Mouse (Mus musculus): ENCODE results near the gene Esyt1. TPM values are rescaled to one million over a fixed set of nuclear protein-coding genes. Genes with fewer than 3 reads are reported as not detected.

Esyt1 gene
- polyA plus RNA-seq, 1 experiment from 2014 or later, result 22.8 TPM

DNA sequence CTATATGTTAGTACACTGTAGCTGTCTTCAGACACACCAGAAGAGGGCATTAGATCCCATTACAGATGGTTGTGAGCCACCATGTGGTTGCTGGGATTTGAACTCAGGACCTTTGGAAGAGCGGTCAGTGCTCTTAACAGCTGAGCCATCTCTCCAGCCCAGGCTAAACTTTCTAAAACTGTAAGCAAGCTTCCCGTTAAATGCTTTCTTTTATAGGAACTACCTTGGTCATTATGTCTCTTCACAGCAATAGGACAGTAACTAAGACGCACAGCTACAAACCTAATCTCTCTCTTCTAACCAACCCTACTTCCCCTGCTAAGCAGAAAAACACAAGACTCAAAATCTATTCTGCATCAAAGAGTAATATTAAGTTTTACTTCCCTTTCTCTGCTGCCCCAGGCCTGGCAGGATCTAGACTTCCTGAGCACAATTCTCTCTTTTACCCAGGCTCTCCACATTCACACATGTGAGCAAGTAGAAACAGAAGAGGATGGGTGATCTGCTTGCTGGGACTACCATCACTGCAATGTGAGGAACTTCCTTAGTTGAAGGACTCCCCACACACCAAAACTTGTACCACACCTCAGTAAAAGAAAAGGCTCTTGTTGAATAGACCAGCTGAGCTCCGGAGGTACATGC, 10.1 kb upstream of the Esyt1 start:
- H3K4me1 ChIP-seq, result peaks cover 11% of the 10 kb centered on the region
- no peaks in the 10 kb centered on the region for H3K27me3 ChIP-seq
- peak overlapping the region; percentile 47 for H3K4me2 ChIP-seq
- WGBS, result 67% methylated on average over 4 of the region's 4 CpGs
- peak overlapping the region; percentile 23 for H3K4me3 ChIP-seq (replicated peaks)
- no peaks in the 10 kb centered on the region for H3K36me3 ChIP-seq
- ATAC-seq (replicated peaks; ENCODE audit: low FRiP score), result 0 out of 2 replicates have a peak, but pooled peaks have one; percentile 13
- H3K9me3 ChIP-seq (replicated peaks), result no peaks in the 10 kb centered on the region
- peak overlapping the region; percentile 56; the same call in 1 of the 2 replicates for H3K27ac ChIP-seq
- no peak overlapping the region for H3K9ac ChIP-seq

DNA sequence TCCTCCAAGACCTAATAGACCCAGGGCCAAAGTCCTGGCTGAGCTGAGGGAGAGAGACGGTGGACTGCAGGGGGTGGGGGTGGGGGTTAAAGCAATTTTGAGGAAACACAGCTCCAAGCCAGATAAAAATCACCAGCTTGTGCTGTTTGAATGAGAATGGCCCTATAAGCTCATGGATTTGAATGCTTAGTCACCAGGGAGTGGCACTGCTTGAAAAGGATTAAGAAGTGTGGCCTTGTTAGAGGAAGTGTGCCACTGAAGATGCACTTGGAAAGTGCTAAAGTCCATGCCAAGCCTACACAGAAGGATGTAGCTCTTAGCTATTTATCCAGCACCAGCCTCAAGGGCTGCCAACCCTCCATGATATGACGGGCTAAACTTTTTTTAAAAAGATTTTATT, 9.5 kb upstream of the Esyt1 start:
- 75% methylated on average over 2 of the region's 2 CpGs for WGBS
- ATAC-seq (replicated peaks; ENCODE audit: low FRiP score), result no peak

DNA sequence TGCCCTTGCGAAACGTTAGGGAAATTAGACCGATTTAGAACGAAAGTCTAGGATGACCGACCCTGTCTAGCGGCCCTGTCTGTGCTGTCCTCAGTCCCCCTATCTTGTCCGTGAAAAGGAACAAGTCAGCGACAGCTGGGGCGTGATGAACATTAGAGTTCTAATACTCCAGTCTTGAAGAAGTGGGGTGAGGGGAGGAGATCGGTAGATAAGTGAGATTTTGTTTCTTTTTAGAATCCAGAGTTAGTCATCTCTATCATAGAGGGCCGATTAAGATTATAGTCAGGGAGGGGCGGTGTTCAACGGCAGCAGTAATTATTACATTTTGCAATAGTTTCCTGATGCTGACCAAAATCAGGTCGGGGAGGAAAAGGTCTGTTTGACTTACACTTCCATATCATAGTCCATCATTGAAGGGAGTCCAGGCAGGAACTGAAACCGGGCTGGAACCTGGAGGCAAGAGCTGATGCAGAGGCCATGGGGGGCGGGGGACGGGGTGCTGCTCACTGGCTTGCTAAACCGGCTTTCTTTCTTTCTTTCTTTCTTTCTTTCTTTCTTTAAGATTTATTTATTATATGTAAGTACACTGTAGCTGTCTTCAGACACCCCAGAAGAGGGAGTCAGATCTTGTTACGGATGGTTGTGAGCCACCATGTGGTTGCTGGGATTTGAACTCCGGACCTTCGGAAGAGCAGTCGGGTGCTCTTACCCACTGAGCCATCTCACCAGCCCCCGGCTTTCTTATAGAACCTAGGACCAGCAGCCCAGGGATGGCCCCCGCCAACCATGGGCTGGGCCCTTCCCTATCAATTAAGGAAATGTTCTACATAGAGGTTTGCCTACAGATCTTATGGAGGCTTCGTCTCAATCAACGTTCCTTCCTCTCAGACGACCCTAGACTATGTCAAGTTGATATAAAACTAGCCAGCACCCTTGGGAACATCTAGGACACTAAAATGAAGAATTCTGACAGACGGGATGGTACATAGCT, 990 bp upstream of the Esyt1 start:
- no peak for ATAC-seq (replicated peaks; ENCODE audit: low FRiP score)
- Histone ChIP-seq H3K27me3 (peaks cover 17% of the 10 kb centered on the region), H3K4me2 (peak overlapping the region; percentile 100), H3K36me3 (peaks cover 7% of the 10 kb centered on the region; the same call in 1 of the 2 replicates), H3K4me3 (replicated peaks) (peak overlapping the region; percentile 90), H3K9me3 (replicated peaks) (no peaks in the 10 kb centered on the region), H3K27ac (peak overlapping the region; percentile 85), H3K9ac (peak overlapping the region; percentile 38), H3K4me1 (peaks cover 18% of the 10 kb centered on the region)
- 26% methylated on average over 28 of the region's 28 CpGs for WGBS

More for the DNA sequence above, 9.5 kb upstream of the Esyt1 start:
- H3K9me3 ChIP-seq (replicated peaks), result no peaks in the 10 kb centered on the region
- H3K4me2 ChIP-seq, result no peak overlapping the region
- H3K4me1 ChIP-seq, result peaks cover 11% of the 10 kb centered on the region
- H3K27ac ChIP-seq, result no peak overlapping the region
- no peak overlapping the region for H3K4me3 ChIP-seq (replicated peaks)
- H3K36me3 ChIP-seq, result no peaks in the 10 kb centered on the region
- H3K27me3 ChIP-seq, result no peaks in the 10 kb centered on the region
- H3K9ac ChIP-seq, result no peak overlapping the region

DNA sequence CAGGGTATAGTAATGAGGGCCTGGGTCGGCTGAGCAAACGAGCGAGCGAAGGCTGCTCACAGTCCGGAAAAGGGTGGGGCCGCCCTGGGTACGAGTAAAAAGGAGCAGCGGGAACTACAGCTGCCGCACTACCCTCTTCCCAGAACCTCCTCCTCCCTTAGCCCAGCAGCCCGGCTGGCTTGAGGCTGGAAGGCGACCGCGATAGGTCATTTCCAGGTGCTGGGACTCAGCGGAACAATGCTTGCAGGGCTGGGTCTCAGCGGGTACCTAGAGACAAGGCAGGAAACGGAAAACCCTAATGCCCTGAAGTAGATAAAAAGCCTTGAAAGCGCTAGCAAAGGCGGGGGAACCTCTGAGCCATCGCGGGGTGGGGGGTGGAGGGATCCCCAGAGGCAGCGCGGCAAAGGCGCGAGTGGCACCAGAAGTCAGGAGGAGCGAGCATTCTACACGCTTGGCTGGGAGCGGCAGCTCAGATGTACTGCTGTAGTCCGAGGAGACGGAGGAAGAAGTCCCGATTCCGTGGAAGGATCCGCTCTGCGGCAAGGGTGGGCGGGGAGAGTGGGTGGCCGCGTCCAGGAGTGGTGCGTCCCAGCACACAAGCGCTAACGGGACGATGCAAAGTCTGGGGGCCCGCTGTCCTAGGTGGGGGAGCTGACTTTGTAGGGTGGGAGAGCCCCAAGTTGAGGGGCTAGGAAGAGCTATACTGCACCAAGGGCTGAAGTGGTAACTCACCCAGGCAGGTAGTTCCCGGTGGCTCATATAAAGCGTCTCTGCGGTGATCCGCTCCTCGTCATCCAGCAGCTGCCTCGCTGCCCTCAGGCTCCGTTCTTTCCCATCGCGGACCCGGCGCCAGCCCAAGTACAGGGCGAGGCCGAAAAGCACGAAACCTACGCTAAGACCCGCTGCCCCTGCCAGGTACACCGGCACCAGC, 674 bp downstream of the Esyt1 start:
- Histone ChIP-seq H3K27me3 (peaks cover 17% of the 10 kb centered on the region), H3K9me3 (replicated peaks) (no peaks in the 10 kb centered on the region), H3K4me1 (peaks cover 18% of the 10 kb centered on the region), H3K4me3 (replicated peaks) (peak overlapping the region; percentile 90), H3K9ac (peak overlapping the region; percentile 77), H3K36me3 (peaks cover 20% of the 10 kb centered on the region), H3K4me2 (peak overlapping the region; percentile 100), H3K27ac (peak overlapping the region; percentile 85)
- under 1% methylated on average over 58 of the region's 58 CpGs for WGBS
- peak; percentile 49 for ATAC-seq (replicated peaks; ENCODE audit: low FRiP score)

DNA sequence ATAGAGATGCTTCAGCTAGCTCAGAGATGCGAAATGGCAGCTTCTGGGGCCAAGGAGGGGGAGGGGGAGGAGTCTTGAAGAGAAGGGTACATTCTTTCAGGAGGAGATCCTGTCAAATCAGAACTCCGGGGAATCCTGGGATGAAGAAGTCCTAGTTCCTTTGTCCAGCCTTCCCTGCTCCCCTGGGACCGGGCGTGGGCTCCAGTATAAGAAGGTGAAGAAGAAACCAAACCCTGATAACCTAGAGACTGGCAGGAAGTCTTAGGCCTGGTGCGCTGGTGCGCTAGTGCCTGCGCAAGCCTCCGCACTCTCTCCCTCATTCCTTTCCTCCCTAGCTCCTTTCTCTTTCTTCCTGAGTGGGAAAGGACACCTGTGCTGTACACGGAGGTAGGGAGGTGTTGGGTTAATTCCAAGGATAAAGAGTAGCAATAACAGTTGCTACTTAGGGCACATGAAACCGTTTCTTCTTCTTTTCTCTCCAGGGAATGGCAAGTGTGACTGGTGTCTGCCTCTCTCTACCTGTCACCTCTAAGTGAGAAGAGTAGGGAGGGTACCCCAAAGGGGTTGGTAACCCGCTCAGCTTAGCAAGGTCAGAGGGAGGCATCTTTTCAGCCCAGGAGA, 1.4 kb downstream of the Esyt1 start:
- Histone ChIP-seq H3K36me3 (peaks cover 27% of the 10 kb centered on the region), H3K4me2 (peak overlapping the region; percentile 100), H3K27ac (no peak overlapping the region), H3K9ac (peak overlapping the region; percentile 77), H3K9me3 (replicated peaks) (no peaks in the 10 kb centered on the region), H3K4me3 (replicated peaks) (peak overlapping the region; percentile 90), H3K4me1 (peaks cover 18% of the 10 kb centered on the region), H3K27me3 (peaks cover 17% of the 10 kb centered on the region)
- ATAC-seq (replicated peaks; ENCODE audit: low FRiP score), result no peak
- WGBS, result 19% methylated on average over 11 of the region's 11 CpGs

DNA sequence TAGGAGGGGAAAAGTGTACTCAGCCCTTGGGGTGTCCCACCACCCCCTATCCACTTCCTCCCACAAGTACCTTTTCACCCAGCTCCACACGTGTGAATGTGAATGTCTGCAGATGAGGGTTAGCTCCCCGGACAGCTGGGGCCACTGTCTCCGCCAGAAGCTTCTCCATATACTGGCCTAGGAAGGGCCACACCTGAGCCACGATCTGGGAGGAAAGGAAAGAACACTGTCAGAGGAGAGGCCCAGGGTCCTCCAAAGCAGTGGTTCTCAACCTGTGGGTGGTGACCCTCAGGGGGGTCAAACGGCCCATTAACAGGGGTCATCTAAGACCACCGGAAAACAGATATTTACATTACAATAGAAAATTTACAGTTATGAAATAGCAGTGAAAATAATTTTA, 3.3 kb downstream of the Esyt1 start:
- no peak overlapping the region for H3K27ac ChIP-seq
- peaks cover 27% of the 10 kb centered on the region for H3K4me1 ChIP-seq
- no peak for ATAC-seq (replicated peaks; ENCODE audit: low FRiP score)
- no peak overlapping the region for H3K4me2 ChIP-seq
- peaks cover 12% of the 10 kb centered on the region for H3K27me3 ChIP-seq
- no peak overlapping the region for H3K9ac ChIP-seq
- WGBS, result 73% methylated on average over 6 of the region's 6 CpGs
- peaks cover 34% of the 10 kb centered on the region for H3K36me3 ChIP-seq
- H3K4me3 ChIP-seq (replicated peaks), result no peak overlapping the region
- no peaks in the 10 kb centered on the region for H3K9me3 ChIP-seq (replicated peaks)

DNA sequence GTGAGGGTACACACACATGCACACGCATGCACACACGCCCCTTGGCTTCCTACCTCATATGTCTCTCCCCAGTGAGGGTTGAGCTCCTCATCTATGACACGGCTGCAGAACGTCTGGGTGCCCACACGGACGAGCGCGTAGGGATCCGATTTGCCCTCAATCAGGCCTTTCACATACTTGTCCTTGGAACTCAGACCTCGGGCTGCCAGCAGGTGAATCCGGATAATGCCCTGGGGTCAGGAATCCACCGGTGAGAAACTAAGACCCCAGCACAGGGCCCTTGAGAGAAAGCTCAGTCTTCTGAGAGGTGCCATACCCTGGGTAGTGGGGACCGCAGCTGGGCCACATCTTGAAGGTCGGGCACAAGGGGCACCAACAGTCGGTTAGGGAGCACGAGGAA, 5.1 kb downstream of the Esyt1 start:
- no peaks in the 10 kb centered on the region for H3K9me3 ChIP-seq (replicated peaks)
- peaks cover 35% of the 10 kb centered on the region for H3K4me1 ChIP-seq
- 89% methylated on average over 16 of the region's 16 CpGs for WGBS
- no peak overlapping the region for H3K27ac ChIP-seq
- no peak overlapping the region for H3K4me3 ChIP-seq (replicated peaks)
- peaks cover 25% of the 10 kb centered on the region for H3K27me3 ChIP-seq
- peaks cover 35% of the 10 kb centered on the region for H3K36me3 ChIP-seq
- ATAC-seq (replicated peaks; ENCODE audit: low FRiP score), result no peak
- H3K9ac ChIP-seq, result no peak overlapping the region
- H3K4me2 ChIP-seq, result no peak overlapping the region

DNA sequence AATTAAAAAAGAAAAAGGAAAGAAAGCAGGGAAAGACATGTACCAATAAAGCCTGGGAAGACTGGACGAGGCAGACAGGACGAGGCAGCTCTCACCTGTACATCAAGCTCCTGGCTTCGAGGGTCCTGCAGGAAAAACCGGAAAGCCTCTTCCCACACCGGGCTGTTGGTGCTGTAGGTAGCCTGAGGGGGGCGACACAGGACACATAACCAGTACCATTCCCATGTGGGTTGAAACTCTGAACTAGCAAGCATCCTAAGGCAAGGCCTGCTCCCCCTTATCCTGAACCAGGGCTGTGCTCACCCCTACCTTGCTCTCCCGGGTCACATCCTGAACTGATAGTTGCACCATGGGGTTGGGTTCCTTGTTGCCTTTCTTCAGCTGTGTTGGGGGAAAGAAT, 6.8 kb downstream of the Esyt1 start:
- ATAC-seq (replicated peaks; ENCODE audit: low FRiP score), result no peak
- H3K36me3 ChIP-seq, result peaks cover 43% of the 10 kb centered on the region
- WGBS, result 80% methylated on average over 7 of the region's 7 CpGs
- peaks cover 24% of the 10 kb centered on the region for H3K4me1 ChIP-seq
- H3K27me3 ChIP-seq, result peaks cover 23% of the 10 kb centered on the region
- H3K9ac ChIP-seq, result no peak overlapping the region
- no peak overlapping the region for H3K4me3 ChIP-seq (replicated peaks)
- H3K27ac ChIP-seq, result no peak overlapping the region
- no peaks in the 10 kb centered on the region for H3K9me3 ChIP-seq (replicated peaks)
- H3K4me2 ChIP-seq, result no peak overlapping the region

DNA sequence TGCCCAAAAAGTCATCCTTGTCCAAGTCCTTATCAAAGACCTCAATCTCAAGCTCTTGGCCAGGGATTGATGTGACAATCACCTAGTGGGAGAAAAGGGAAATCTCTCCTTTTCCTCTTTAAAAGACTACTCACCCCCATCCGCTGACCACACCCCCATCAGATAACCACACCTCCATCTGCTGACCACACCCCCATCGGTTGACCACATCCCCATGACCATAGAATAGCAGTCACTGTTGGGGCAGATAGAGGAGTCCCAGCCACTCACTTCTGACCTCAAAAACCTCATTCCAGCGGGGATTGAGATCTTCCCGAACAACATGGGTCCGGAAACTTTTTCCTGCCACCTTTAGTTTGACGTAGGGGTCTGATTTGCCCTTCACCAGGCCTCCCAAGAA, 9.0 kb downstream of the Esyt1 start:
- no peak overlapping the region for H3K4me3 ChIP-seq (replicated peaks)
- H3K36me3 ChIP-seq, result peaks cover 49% of the 10 kb centered on the region
- peaks cover 23% of the 10 kb centered on the region for H3K4me1 ChIP-seq
- 31% methylated on average over 6 of the region's 6 CpGs for WGBS
- H3K4me2 ChIP-seq, result no peak overlapping the region; the same call in 1 of the 2 replicates
- no peak overlapping the region for H3K27ac ChIP-seq
- H3K27me3 ChIP-seq, result peaks cover 15% of the 10 kb centered on the region
- no peak for ATAC-seq (replicated peaks; ENCODE audit: low FRiP score)
- no peak overlapping the region for H3K9ac ChIP-seq
- H3K9me3 ChIP-seq (replicated peaks), result no peaks in the 10 kb centered on the region

DNA sequence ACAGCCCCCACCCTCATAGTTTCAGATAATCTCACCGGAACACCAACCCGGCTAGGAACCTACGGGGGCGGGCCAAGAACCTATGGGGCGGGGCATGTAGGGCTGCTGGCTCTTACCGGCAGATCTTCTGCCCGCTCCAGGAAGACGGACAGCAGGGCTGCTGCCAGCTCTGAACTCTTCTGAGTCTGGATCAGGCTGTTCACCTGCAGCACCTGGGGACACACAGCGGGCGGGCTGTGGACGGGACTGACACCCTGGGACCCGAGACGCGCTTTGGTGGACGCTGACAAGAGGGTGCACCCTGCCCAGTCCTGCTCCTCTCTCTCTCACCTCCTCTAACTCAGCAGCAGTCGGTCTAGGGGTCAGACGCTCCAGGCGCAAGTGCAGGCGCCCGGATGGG, 9.6 kb downstream of the Esyt1 start:
- Histone ChIP-seq H3K4me2 (peak overlapping the region; percentile 48), H3K27ac (no peak overlapping the region), H3K4me1 (peaks cover 23% of the 10 kb centered on the region), H3K9me3 (replicated peaks) (no peaks in the 10 kb centered on the region), H3K9ac (no peak overlapping the region), H3K27me3 (peaks cover 15% of the 10 kb centered on the region), H3K36me3 (peaks cover 51% of the 10 kb centered on the region), H3K4me3 (replicated peaks) (0 out of 2 replicates have a peak overlapping the region, but pooled peaks have one; percentile 6)
- WGBS, result 21% methylated on average over 20 of the region's 20 CpGs
- peak; percentile 34; the same call in 1 of the 2 replicates for ATAC-seq (replicated peaks; ENCODE audit: low FRiP score)

DNA sequence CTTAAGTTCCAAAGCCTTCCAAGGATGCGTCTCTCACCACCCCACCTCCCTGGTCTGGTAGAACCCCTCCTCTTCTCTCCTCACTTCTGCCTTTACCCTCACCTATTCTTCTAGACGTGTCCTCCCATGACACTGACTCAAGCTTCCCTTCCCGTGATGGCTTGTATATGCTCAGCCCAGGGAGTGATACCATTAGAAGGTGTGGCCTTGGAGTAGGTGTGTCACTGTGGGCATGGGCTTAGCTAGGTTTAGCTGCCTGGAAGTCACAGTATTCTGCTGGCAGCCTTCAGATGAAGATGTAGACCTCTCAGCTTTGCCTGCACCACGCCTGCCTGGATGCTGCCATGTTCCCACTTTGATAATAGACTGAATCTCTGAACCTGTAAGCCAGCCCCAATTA, 10.6 kb downstream of the Esyt1 start:
- H3K4me2 ChIP-seq, result no peak overlapping the region
- H3K4me1 ChIP-seq, result peaks cover 23% of the 10 kb centered on the region
- no peak for ATAC-seq (replicated peaks; ENCODE audit: low FRiP score)
- no peak overlapping the region for H3K4me3 ChIP-seq (replicated peaks)
- no peak overlapping the region for H3K27ac ChIP-seq
- WGBS, result 93% methylated on average over 4 of the region's 4 CpGs
- H3K9ac ChIP-seq, result no peak overlapping the region
- H3K27me3 ChIP-seq, result peaks cover 15% of the 10 kb centered on the region
- H3K9me3 ChIP-seq (replicated peaks), result no peaks in the 10 kb centered on the region
- peaks cover 45% of the 10 kb centered on the region for H3K36me3 ChIP-seq

Measured in kidney, embryonic 15.5 days (tissue).